Mouse (Mus musculus) liver, embryonic 14.5 days (tissue): Measurements from ENCODE around the gene Bpifa1. TPM values are rescaled to one million over a fixed set of nuclear protein-coding genes. Genes with fewer than 3 reads are reported as not detected.
A peak's percentile ranks its signal among the peaks of the same experiment; 100 is the strongest.

Experiments used
- ATAC-seq: fragments of 200-750 bp; cut with Nextera tagmentation; 2 replicates; pipeline ENCODE4 v1.8.0; 2017; ENCODE audit warnings: moderate number of reproducible peaks, mild to moderate bottlenecking, moderate library complexity; ENCODE audit not compliant: insufficient read depth
- DNase-seq, 3 experiments: peaks; one replicate each; pipeline ENCODE4 v3.0.0-alpha.2; 2012 to 2013; ENCODE audit warnings: low read depth in 3 of 3, low spot score in 3 of 3
- H3K27ac ChIP-seq: fragments of 300-500 bp; sonication (generic); 2 replicates; pipeline ENCODE4 v1.5.1; 2014; ENCODE audit warnings: moderate library complexity, mild to moderate bottlenecking, control low read depth, inconsistent platforms
- H3K27me3 ChIP-seq: fragments of 300-500 bp; sonication (generic); 2 replicates; pipeline ENCODE4 v1.6.1; 2014; ENCODE audit warnings: mild to moderate bottlenecking, low read length, moderate library complexity; ENCODE audit not compliant: control insufficient read depth, insufficient read depth
- H3K36me3 ChIP-seq: fragments of 300-500 bp; sonication (generic); replicated peaks from 2 replicates; pipeline ENCODE4 v1.6.1; 2014; ENCODE audit warnings: low read depth; ENCODE audit not compliant: control insufficient read depth, insufficient read depth
- H3K4me1 ChIP-seq, 2 experiments: fragments of 200-500 bp in 1 of 2; fragments of 300-500 bp in 1 of 2; sonication (generic) in 1 of 2; replicated peaks; 2 replicates each; pipeline ENCODE4 v1.6.1; 2012 to 2014; ENCODE audit warnings: antibody characterized with exemption in 1 of 2, inconsistent platforms in 1 of 2, low read length in 1 of 2; ENCODE audit not compliant: control insufficient read depth in 2 of 2, insufficient read depth in 2 of 2
- H3K4me2 ChIP-seq: fragments of 300-500 bp; sonication (generic); 2 replicates; pipeline ENCODE4 v1.6.1; 2014; ENCODE audit warnings: low read depth, mild to moderate bottlenecking, control low read depth, moderate library complexity
- H3K4me3 ChIP-seq, 2 experiments: fragments of 200-500 bp in 1 of 2; fragments of 300-500 bp in 1 of 2; sonication (generic) in 1 of 2; 2 replicates each; pipeline ENCODE4 v1.5.1; 2012 to 2014; ENCODE audit warnings: low read depth in 2 of 2, low read length in 2 of 2, mild to moderate bottlenecking in 2 of 2, control low read depth in 1 of 2, inconsistent platforms in 1 of 2, moderate library complexity in 1 of 2; ENCODE audit not compliant: insufficient read depth in 1 of 2
- H3K9ac ChIP-seq: fragments of 300-500 bp; sonication (generic); replicated peaks from 2 replicates; pipeline ENCODE4 v1.6.1; 2014; ENCODE audit warnings: mild to moderate bottlenecking, control low read depth, moderate library complexity
- H3K9me3 ChIP-seq: fragments of 300-500 bp; sonication (generic); 2 replicates; pipeline ENCODE4 v1.6.1; 2016; ENCODE audit warnings: low read length, mixed read lengths; ENCODE audit not compliant: control insufficient read depth
- CTCF ChIP-seq: IDR thresholded peaks from 2 replicates; pipeline ENCODE4 v1.5.1; 2016; ENCODE audit warnings: antibody characterized with exemption, low read depth, control low read depth
- EP300 ChIP-seq: IDR thresholded peaks from 2 replicates; pipeline ENCODE4 v1.6.1; 2016; ENCODE audit warnings: antibody characterized with exemption, low read depth
- WGBS: fragments of 180-500 bp; shearing (Covaris S2); extraction: QIAGEN DNeasy Blood & Tissue Kit; methylation state at CpG from one replicate; pipeline ENCODE4 v1.1.7; 2014; ENCODE audit not compliant: insufficient replicate concordance; 5-methylcytosine and 5-hydroxymethylcytosine counted together
- polyA plus RNA-seq, 2 experiments: library from polyadenylated mRNA; depleted of rRNA in 1 of 2; stranded (reverse) in 1 of 2; unstranded in 1 of 2; fragments of >200 nt; fragmentation: Nextera tagmentation in 1 of 2; extraction: Ambion mirVana in 1 of 2; gene quantifications; 2 replicates each; pipeline versions ENCODE4 v1.2.1 to v1.2.3; 2012 to 2014

Bpifa1 gene
- polyA plus RNA-seq, 2 experiments = 0.06 TPM; not detected in 1

DNA sequence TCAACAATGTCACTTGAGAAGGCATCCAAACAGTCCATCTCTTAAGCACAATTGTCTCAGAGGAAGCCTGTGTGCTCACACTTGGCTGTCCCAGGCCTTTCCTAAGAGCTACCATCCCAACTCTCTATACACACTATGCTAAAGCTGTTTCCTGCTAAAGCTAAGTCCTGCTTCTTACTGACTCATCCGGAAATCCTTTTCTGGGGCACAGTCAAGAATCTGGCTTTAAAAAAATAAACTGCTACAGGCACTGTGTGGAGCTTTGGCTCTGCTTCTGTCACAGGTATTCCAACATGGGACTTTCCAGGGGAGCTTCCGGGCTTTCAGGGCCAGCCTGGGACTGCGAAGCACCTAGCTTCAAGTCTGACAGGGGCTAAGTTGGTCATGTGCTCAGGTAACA, 43.1 kb downstream of the Bpifa1 start:
- DNase-seq (no peak), ATAC-seq (no peak)
- Histone ChIP-seq H3K4me3 (no peak overlapping the region), H3K27me3 (no peaks in the 10 kb centered on the region), H3K4me2 (no peak overlapping the region), H3K9me3 (no peaks in the 10 kb centered on the region), H3K4me1 (no peaks in the 10 kb centered on the region), H3K9ac (no peak overlapping the region), H3K36me3 (no peaks in the 10 kb centered on the region), H3K27ac (no peak overlapping the region)
- WGBS = 56% methylated on average over 3 of the region's 3 CpGs
- TF ChIP-seq EP300 = no peak
- no peak for TF ChIP-seq CTCF

DNA sequence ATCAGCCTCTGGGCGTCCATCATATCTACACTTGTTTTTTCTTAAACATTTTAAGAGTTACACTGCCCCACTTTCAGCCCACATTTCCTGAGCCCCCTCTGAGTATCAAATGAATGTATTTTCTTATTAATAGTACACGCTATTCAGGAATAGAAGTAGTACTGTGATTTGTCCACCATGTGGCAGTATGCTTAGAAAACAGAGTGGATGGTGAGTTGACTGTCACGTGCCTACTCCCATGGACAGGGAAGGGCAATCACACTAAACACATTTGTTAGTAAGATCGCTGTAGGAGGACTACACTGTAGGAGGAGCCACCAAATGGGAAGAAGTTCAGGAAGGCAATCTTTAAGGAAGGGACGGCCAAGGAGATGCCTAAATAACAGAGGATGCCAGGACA, 44.8 kb downstream of the Bpifa1 start:
- TF ChIP-seq EP300 (no peak), CTCF (peak; percentile 24)
- no peak overlapping the region for H3K9ac ChIP-seq
- H3K27ac ChIP-seq = no peak overlapping the region
- no peak overlapping the region for H3K4me2 ChIP-seq
- no peaks in the 10 kb centered on the region for H3K4me1 ChIP-seq
- no peak overlapping the region for H3K4me3 ChIP-seq
- 27% methylated on average over 5 of the region's 5 CpGs for WGBS
- ATAC-seq = no peak
- no peak for DNase-seq
- no peaks in the 10 kb centered on the region for H3K9me3 ChIP-seq
- no peaks in the 10 kb centered on the region for H3K36me3 ChIP-seq
- H3K27me3 ChIP-seq = no peaks in the 10 kb centered on the region

DNA sequence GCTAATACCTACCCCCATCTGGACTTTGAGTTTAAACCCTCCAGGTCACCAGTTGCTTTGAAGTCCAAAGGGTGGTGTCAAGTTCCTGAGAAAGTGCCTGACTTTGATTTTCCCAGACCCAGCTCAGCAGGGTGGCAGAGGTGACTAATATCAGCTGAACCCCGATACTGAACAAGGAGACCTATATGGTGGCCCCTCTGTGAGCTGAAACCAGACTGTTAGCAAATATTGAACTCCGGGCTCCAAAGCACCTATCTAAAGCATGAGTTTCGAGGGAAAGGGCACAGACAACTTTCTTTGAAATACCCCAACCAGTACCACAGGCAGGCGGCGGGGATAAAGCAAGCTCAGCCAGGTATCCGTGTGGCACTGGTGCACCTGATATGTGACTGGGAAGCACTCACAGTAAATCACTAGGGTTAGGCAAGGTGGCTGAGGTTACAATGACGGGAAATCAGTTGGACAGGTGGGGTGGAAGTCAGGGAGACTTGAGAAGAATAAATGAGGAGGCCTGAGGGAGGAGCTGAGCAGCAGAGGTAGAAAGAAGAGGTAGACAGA, 47.3 kb downstream of the Bpifa1 start:
- Histone ChIP-seq H3K27ac (no peak overlapping the region), H3K4me3 (no peak overlapping the region), H3K9ac (no peak overlapping the region), H3K9me3 (no peaks in the 10 kb centered on the region), H3K4me2 (no peak overlapping the region), H3K36me3 (no peaks in the 10 kb centered on the region), H3K27me3 (no peaks in the 10 kb centered on the region), H3K4me1 (no peaks in the 10 kb centered on the region)
- DNase-seq (no peak), ATAC-seq (no peak)
- TF ChIP-seq CTCF = no peak
- TF ChIP-seq EP300 = no peak
- WGBS = 51% methylated on average over 7 of the region's 7 CpGs

DNA sequence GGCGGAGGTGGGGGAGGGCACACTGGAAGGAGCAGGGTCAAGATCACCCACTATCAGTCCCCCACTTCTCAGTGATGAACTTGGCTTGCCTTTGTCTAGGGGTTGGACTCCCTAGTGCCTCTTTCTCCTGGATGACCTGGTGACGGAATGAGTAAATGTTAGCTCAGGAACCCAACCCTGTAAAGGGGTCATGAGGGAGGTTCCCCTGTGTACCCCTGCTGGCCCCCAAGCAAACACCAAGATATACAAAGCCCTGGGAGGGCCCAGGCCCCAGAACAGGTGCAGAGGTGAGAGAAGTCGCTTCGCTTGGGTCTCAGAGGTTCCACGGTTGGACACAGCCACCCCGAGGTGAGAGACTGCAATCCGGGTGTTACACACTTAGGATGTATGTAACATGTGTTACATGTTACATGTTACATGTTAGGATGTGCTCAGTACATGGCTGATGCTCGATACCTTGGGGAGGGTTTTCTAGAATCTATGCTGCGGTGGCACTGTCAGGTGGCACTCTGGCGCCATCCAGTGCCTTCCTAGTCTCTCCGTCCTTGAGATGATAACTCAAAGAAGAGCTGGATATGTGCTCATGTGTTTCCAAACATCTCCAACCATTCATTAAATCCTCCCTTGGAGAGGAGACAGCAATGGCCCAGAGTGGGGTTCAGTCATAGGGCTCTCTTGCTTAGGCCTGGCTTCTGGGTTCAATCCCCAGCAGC, 48.0 kb downstream of the Bpifa1 start, which contains the start of gene Bpifb1:
Gene Bpifb1, plus strand, starts transcription at position 273 of the 713 bp plus-strand sequence.
- WGBS = 74% methylated on average over 11 of the region's 11 CpGs
- no peak within 1 kb of the TSS for H3K4me2 ChIP-seq
- no peak within 1 kb of the TSS for H3K27ac ChIP-seq
- ATAC-seq (no peak), DNase-seq (no peak)
- TF ChIP-seq CTCF (0 out of 2 replicates have a peak, but pooled peaks have one; percentile 22), EP300 (no peak)
- no peaks in the 10 kb centered on the region for H3K9me3 ChIP-seq
- no peak within 1 kb of the TSS for H3K4me3 ChIP-seq
- H3K27me3 ChIP-seq = no peaks in the 10 kb centered on the region
- H3K4me1 ChIP-seq = no peaks in the 10 kb centered on the region
- no peak within 1 kb of the TSS for H3K9ac ChIP-seq
- H3K36me3 ChIP-seq = no peaks in the 10 kb centered on the region

DNA sequence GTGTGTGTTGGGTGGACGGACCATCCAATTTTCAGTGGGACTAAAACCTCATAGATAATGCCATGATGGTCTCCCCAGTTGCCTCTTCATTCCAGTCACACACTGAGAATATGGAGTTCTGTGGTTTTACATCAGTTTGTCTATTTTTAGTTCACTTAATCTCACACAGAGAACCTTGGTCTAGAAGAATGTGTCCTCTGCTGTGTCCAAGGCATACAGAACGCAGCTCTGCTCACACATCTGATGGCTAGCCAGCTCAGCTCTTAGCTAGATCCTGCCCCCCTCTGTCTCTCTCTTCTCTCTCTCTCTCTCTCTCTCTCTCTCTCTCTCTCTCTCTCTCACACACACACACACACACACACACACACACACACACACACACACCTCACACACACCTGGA, 49.5 kb downstream of the Bpifa1 start:
- H3K27ac ChIP-seq = no peak overlapping the region
- 45% methylated on average over 2 of the region's 2 CpGs for WGBS
- no peak for TF ChIP-seq CTCF
- TF ChIP-seq EP300 = no peak
- no peak for DNase-seq
- no peak overlapping the region for H3K4me2 ChIP-seq
- H3K4me1 ChIP-seq = no peaks in the 10 kb centered on the region
- no peak for ATAC-seq
- H3K27me3 ChIP-seq = no peaks in the 10 kb centered on the region
- H3K9me3 ChIP-seq = no peaks in the 10 kb centered on the region
- no peak overlapping the region for H3K4me3 ChIP-seq
- no peaks in the 10 kb centered on the region for H3K36me3 ChIP-seq
- no peak overlapping the region for H3K9ac ChIP-seq
